Mouse (Mus musculus) neural tube, embryonic 10.5 days (tissue): ENCODE data around the gene Pgpep1l.
A peak's percentile ranks its signal among the peaks of the same experiment; 100 is the strongest.
"Not testable (repeated sequence)": the region's sequence is repeated elsewhere in the genome, so short reads cannot be mapped to it uniquely, and the experiment has no call there.

Source experiments
- DNase-seq: peaks from one replicate; pipeline ENCODE4 v3.0.0-alpha.2; 2017; ENCODE audit warnings: low spot score; ENCODE audit errors: extremely low spot score

The Pgpep1l gene

GRCm38 (mm10) chr7:68264028-68264453 lies at the start of gene Pgpep1l:
TSS of gene Pgpep1l (minus strand) at chr7:68264233.
- peak; percentile 42 for DNase-seq

GRCm38 (mm10) chr7:68313038-68313782 lies 49.2 kb upstream of the Pgpep1l start:
- no peak for DNase-seq

- no peak for DNase-seq
Measured at GRCm38 (mm10) chr7:68312395-68312794, 48.4 kb upstream of the Pgpep1l start.

- DNase-seq, result no peak
Measured at GRCm38 (mm10) chr7:68311469-68311868, 47.4 kb upstream of the Pgpep1l start.

GRCm38 (mm10) chr7:68306756-68307155 lies 42.7 kb upstream of the Pgpep1l start:
- no peak for DNase-seq

- DNase-seq, result no peak
Measured at GRCm38 (mm10) chr7:68305781-68306575, 41.9 kb upstream of the Pgpep1l start.

- DNase-seq, result no peak
Measured at GRCm38 (mm10) chr7:68303685-68304084, 39.7 kb upstream of the Pgpep1l start.

- DNase-seq, result peak; percentile 79
Measured at GRCm38 (mm10) chr7:68302586-68303433, 38.8 kb upstream of the Pgpep1l start.

- DNase-seq, result no peak
Measured at GRCm38 (mm10) chr7:68301160-68301559, 37.1 kb upstream of the Pgpep1l start.

- no peak for DNase-seq
Measured at GRCm38 (mm10) chr7:68298381-68299076, 34.5 kb upstream of the Pgpep1l start.

GRCm38 (mm10) chr7:68296487-68296886 lies 32.5 kb upstream of the Pgpep1l start:
- no peak for DNase-seq

- DNase-seq, result no peak
Measured at GRCm38 (mm10) chr7:68293997-68294789, 30.2 kb upstream of the Pgpep1l start.

GRCm38 (mm10) chr7:68291603-68292002 lies 27.6 kb upstream of the Pgpep1l start:
- no peak for DNase-seq

- DNase-seq, result no peak
Measured at GRCm38 (mm10) chr7:68289081-68289480, 25.0 kb upstream of the Pgpep1l start.

GRCm38 (mm10) chr7:68288000-68288399 lies 24.0 kb upstream of the Pgpep1l start:
- not testable (repeated sequence) for DNase-seq

- DNase-seq, result no peak
Measured at GRCm38 (mm10) chr7:68287582-68287981, 23.5 kb upstream of the Pgpep1l start.

- no peak for DNase-seq
Measured at GRCm38 (mm10) chr7:68286526-68287481, 22.8 kb upstream of the Pgpep1l start.

GRCm38 (mm10) chr7:68285851-68286298 lies 21.8 kb upstream of the Pgpep1l start:
- DNase-seq, result no peak

GRCm38 (mm10) chr7:68283776-68284175 lies 19.7 kb upstream of the Pgpep1l start:
- DNase-seq, result no peak
